Mouse (Mus musculus) heart, adult 10 weeks (tissue): ENCODE measurements around the gene Brinp2. TPM values are rescaled to one million over a fixed set of nuclear protein-coding genes. Genes with fewer than 3 reads are reported as not detected.

Experiments used
- polyA plus RNA-seq: library from polyadenylated mRNA; stranded (reverse); fragments of 350-450 nt; fragmentation: Illumina TruSeq; extraction: RNeasy Lipid Tissue Mini Kit (QIAGEN cat#74804); gene quantifications from one replicate; pipeline ENCODE4 v1.2.3, GENCODE M21; 2014; ENCODE audit warnings: low read depth, low replicate concordance

Gene Brinp2
- polyA plus RNA-seq: 0.26 TPM

DNA sequence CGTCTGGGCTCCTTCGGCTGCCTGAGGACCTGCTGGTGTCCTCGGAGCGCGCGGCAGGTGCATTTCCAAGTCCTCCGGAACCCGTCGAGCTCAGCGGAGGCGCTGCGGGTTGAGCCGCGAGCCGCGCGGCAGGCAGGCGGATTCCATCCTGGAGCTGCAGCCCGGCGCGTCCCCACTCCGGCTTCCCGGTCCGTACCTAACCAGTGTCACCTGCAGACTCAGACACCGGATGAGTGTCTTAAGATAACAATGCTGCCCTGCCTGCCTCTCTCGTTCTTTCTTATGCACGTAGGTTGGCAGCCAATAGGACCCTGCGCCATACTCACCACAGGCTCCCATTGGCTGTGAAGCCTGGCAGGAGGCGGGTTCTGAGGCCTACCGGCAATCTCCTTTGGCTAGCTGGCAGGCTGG, at the start of gene Brinp2:
Brinp2 (minus strand) TSS at position 276 of the 411 bp plus-strand sequence.

DNA sequence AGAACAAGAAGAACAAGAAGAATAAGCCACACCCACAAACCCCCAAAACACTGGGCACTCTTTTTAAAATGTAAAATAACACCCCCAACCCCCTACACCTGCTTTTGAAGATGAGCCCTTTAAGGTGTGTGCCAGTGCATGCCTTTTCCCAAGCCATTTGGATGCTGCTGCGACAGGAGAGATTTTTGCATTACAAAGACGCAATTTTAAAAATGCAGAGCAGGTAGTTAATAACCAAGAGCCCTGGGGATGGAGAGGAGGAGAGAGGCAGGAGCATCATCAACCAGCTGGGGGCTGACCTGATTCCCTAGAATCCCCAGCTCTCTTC, 5.8 kb upstream of the Brinp2 start, which contains the start of gene Astn1:
Astn1 (plus strand) TSS at position 310 of the 328 bp plus-strand sequence.

Other genes starting within 250 kb of the Brinp2 start
- 0.92 TPM for gene Astn1, start 5.9 kb upstream of the Brinp2 start, polyA plus RNA-seq